Mouse (Mus musculus): ENCODE measurements at regions not wholly inside any gene's neighbourhood (a gene's known extent, or its start where the extent isn't known, plus 50 kb on each side); places are given as distances from the start of the nearest gene placed in this dataset.

DNA sequence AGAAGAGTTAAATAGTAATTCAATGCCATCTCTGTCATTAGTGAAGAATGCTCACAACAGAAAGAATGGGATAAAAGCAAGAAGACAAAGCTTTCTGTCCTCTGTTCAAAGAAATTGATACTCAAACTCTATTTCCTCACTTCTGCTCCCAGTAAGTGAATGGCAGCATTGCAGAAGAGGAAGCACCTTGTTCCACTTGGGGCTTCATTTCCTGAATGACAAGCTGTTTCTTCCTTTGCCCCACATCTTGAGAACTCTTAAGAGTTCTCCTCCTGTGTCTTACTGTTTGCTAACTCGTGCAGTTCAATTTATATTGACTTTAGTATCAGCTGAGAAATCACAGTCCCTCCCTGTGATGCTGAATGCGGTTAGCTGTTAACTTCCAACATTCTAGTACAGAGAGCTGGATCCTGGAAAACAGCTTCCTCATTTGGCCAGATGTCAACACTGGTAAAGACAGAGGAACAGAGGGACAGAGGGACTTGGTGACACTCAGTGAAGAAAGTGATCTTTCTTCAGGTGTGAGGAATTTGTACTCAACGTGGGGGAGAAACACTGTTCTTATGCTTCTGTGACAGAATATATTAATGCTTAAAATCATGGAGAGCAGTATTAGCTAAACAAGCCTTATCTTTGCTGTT is 840.3 kb upstream of the Marcks start:
- no peaks in the 10 kb centered on the region for H3K27me3 ChIP-seq (replicated peaks; ENCODE audit: control insufficient read depth, insufficient read depth, low read length)
- TF ChIP-seq CTCF (conservative IDR thresholded peaks at IDR 0.05; ENCODE audit: insufficient read depth, insufficient read length, low read depth, low read length) = no peak
- no peak for TF ChIP-seq POLR2A (IDR thresholded peaks at IDR 0.05; ENCODE audit: low read depth, low read length)
- no peak overlapping the region for H3K27ac ChIP-seq (ENCODE audit: insufficient read depth, low read depth, low read length)
- H3K4me1 ChIP-seq (ENCODE audit: control insufficient read depth, insufficient read depth, low read length) = no peaks in the 10 kb centered on the region
- no peaks in the 10 kb centered on the region for H3K36me3 ChIP-seq (ENCODE audit: control insufficient read depth, insufficient read depth, low read length)
- H3K4me3 ChIP-seq (ENCODE audit: insufficient read depth, low read depth, low read length) = no peak overlapping the region
- no peak for DNase-seq
- 51% methylated on average over 3 of the region's 3 CpGs for WGBS

DNA sequence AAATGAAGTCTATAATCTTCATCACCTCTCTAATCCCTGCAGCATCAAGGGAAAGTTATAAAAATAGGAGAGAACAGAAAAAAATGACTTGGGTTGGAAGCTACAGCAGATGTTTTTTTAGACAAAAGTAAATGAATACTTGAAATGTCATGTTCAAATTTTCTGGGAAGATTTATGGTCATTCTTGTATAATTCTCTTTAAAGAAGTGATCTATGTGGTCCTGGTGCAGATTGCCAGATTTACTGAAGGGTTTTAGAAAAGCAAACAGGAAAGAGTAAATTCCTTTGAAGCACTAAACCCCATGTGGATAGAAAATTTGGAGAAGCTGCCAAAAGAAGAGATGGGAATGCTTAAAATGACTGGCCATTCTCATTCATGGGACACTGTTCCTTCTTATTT is 821.3 kb upstream of the Marcks start:
- Histone ChIP-seq H3K27ac (ENCODE audit: insufficient read depth, low read depth, low read length) (no peak overlapping the region), H3K4me3 (ENCODE audit: insufficient read depth, low read depth, low read length) (no peak overlapping the region), H3K36me3 (ENCODE audit: control insufficient read depth, insufficient read depth, low read length) (no peaks in the 10 kb centered on the region), H3K4me1 (ENCODE audit: control insufficient read depth, insufficient read depth, low read length) (no peaks in the 10 kb centered on the region), H3K27me3 (replicated peaks; ENCODE audit: control insufficient read depth, insufficient read depth, low read length) (no peaks in the 10 kb centered on the region)
- peak; percentile 31 for DNase-seq
- no peak for TF ChIP-seq POLR2A (IDR thresholded peaks at IDR 0.05; ENCODE audit: low read depth, low read length)
- no peak for TF ChIP-seq CTCF (conservative IDR thresholded peaks at IDR 0.05; ENCODE audit: insufficient read depth, insufficient read length, low read depth, low read length)

DNA sequence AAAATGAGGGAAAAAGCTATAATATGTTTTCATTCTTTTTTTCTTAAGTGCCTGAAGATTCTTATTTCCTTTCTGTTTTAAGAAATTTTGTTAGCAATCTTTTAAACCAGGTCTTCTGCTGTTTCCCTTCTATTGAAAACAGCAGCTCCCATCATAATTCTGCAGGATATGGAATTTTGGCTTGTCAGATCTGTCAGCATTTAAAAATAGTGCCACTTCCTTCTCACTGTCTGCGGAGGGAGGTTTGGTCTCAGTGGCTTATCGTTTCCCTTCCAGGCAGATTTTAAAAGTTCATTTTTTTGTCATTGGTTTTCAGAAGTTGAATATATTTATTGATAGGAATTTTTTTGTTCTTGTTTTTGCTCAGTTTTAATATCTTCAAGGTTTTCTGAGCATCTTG is 776.1 kb upstream of the Marcks start:
- H3K4me3 ChIP-seq (ENCODE audit: insufficient read depth, low read depth, low read length) = no peak overlapping the region
- no peaks in the 10 kb centered on the region for H3K27me3 ChIP-seq (replicated peaks; ENCODE audit: control insufficient read depth, insufficient read depth, low read length)
- DNase-seq = peak; percentile 38
- no peak for TF ChIP-seq POLR2A (IDR thresholded peaks at IDR 0.05; ENCODE audit: low read depth, low read length)
- TF ChIP-seq CTCF (conservative IDR thresholded peaks at IDR 0.05; ENCODE audit: insufficient read depth, insufficient read length, low read depth, low read length) = no peak
- no peaks in the 10 kb centered on the region for H3K4me1 ChIP-seq (ENCODE audit: control insufficient read depth, insufficient read depth, low read length)
- WGBS = 45% methylated on average over 2 of the region's 2 CpGs
- no peaks in the 10 kb centered on the region for H3K36me3 ChIP-seq (ENCODE audit: control insufficient read depth, insufficient read depth, low read length)
- H3K27ac ChIP-seq (ENCODE audit: insufficient read depth, low read depth, low read length) = no peak overlapping the region

DNA sequence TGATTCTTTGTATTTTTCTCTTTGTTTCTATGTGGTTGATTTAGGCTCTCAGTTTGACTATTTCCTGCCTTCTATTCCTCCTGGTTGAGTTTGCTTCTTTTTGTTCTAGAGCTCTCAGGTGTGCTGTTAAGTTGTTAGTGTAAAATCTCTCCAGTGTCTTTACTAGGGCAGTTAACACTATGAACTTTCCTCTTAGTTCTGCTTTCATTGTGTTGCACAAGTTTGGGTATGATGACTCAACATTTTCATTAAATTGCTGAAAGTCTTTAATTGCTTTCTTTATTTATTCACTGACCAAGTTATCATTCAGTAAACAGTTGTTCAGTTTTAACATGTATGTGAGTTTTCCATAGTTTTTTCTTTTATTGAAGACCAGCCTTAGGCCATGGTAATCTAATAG is 772.9 kb upstream of the Marcks start:
- H3K36me3 ChIP-seq (ENCODE audit: control insufficient read depth, insufficient read depth, low read length) = no peaks in the 10 kb centered on the region
- DNase-seq = no peak
- no peak overlapping the region for H3K27ac ChIP-seq (ENCODE audit: insufficient read depth, low read depth, low read length)
- TF ChIP-seq CTCF (conservative IDR thresholded peaks at IDR 0.05; ENCODE audit: insufficient read depth, insufficient read length, low read depth, low read length) (no peak), POLR2A (IDR thresholded peaks at IDR 0.05; ENCODE audit: low read depth, low read length) (no peak)
- H3K27me3 ChIP-seq (replicated peaks; ENCODE audit: control insufficient read depth, insufficient read depth, low read length) = no peaks in the 10 kb centered on the region
- no peaks in the 10 kb centered on the region for H3K4me1 ChIP-seq (ENCODE audit: control insufficient read depth, insufficient read depth, low read length)
- no peak overlapping the region for H3K4me3 ChIP-seq (ENCODE audit: insufficient read depth, low read depth, low read length)

DNA sequence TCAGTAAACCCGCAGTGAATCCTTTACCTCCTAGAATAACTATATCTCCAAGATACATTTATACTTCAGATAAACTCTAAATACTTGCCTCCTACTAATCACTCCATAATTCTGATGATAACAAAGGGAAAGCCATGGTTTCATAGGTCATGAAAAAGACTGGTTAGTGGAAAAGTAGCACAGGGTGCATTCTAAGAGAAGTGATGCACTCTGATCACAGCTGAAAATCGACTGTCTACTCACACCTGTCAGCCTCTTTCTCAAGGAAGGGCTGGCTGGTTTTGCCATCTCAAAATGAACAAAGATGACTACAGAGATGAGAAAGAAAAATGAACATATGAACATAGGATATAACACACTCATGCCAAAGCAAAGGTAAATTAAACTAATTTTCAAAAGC is 769.6 kb upstream of the Marcks start:
- no peak overlapping the region for H3K27ac ChIP-seq (ENCODE audit: insufficient read depth, low read depth, low read length)
- H3K36me3 ChIP-seq (ENCODE audit: control insufficient read depth, insufficient read depth, low read length) = no peaks in the 10 kb centered on the region
- H3K4me3 ChIP-seq (ENCODE audit: insufficient read depth, low read depth, low read length) = no peak overlapping the region
- TF ChIP-seq CTCF (conservative IDR thresholded peaks at IDR 0.05; ENCODE audit: insufficient read depth, insufficient read length, low read depth, low read length) = no peak
- no peak for TF ChIP-seq POLR2A (IDR thresholded peaks at IDR 0.05; ENCODE audit: low read depth, low read length)
- no peak for DNase-seq
- no peaks in the 10 kb centered on the region for H3K4me1 ChIP-seq (ENCODE audit: control insufficient read depth, insufficient read depth, low read length)
- H3K27me3 ChIP-seq (replicated peaks; ENCODE audit: control insufficient read depth, insufficient read depth, low read length) = no peaks in the 10 kb centered on the region
- 36% methylated on average over 2 of the region's 2 CpGs for WGBS

DNA sequence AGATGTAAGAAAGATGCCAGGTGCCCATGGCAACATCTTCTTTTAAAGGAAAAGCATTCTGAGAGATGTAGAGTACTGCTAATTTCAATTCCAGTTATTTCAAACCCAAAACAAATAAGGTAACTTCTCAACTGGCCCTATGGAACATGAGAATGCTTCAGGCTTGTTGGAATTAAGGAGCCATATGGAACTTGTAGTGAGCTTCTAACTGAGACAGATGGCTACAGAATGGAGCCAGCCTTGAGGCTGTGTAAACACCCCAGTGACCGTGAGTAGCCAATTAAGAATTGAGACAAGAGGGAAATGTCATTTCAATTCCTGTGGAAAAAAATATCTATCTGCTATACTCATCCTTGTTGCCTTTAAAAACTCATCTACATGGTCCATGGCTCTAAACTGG is 769.0 kb upstream of the Marcks start:
- DNase-seq = no peak
- H3K27me3 ChIP-seq (replicated peaks; ENCODE audit: control insufficient read depth, insufficient read depth, low read length) = no peaks in the 10 kb centered on the region
- no peak overlapping the region for H3K27ac ChIP-seq (ENCODE audit: insufficient read depth, low read depth, low read length)
- TF ChIP-seq POLR2A (IDR thresholded peaks at IDR 0.05; ENCODE audit: low read depth, low read length) (no peak), CTCF (conservative IDR thresholded peaks at IDR 0.05; ENCODE audit: insufficient read depth, insufficient read length, low read depth, low read length) (no peak)
- H3K4me3 ChIP-seq (ENCODE audit: insufficient read depth, low read depth, low read length) = no peak overlapping the region
- 29% methylated on average over 1 of the region's 1 CpGs for WGBS
- no peaks in the 10 kb centered on the region for H3K36me3 ChIP-seq (ENCODE audit: control insufficient read depth, insufficient read depth, low read length)
- no peaks in the 10 kb centered on the region for H3K4me1 ChIP-seq (ENCODE audit: control insufficient read depth, insufficient read depth, low read length)

DNA sequence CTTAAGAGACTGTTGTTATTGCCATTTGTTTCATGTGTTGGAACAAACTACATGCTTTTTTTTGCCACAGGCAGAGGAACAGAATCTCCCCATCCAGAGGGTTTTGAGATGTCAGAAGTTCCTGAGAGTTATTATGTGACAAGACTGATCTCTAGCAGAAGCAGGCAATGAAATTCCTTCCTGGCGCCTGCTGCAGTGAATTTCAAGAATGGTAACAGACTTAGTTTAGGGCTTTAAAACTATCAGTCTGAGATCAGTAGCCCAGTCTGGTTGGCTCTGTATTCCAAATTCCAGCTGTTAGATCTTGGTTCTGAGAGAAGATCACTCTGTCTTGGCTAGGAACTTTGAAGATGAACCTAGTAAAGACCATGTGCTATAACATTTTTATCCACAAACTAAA is 749.2 kb upstream of the Marcks start:
- H3K4me1 ChIP-seq (ENCODE audit: control insufficient read depth, insufficient read depth, low read length) = no peaks in the 10 kb centered on the region
- WGBS = 73% methylated on average over 1 of the region's 1 CpGs
- no peak overlapping the region for H3K27ac ChIP-seq (ENCODE audit: insufficient read depth, low read depth, low read length)
- no peaks in the 10 kb centered on the region for H3K36me3 ChIP-seq (ENCODE audit: control insufficient read depth, insufficient read depth, low read length)
- TF ChIP-seq CTCF (conservative IDR thresholded peaks at IDR 0.05; ENCODE audit: insufficient read depth, insufficient read length, low read depth, low read length) (no peak), POLR2A (IDR thresholded peaks at IDR 0.05; ENCODE audit: low read depth, low read length) (no peak)
- peak; percentile 15 for DNase-seq
- H3K4me3 ChIP-seq (ENCODE audit: insufficient read depth, low read depth, low read length) = no peak overlapping the region
- H3K27me3 ChIP-seq (replicated peaks; ENCODE audit: control insufficient read depth, insufficient read depth, low read length) = no peaks in the 10 kb centered on the region

All from kidney, adult 2 months (tissue).